Mouse (Mus musculus) neural tube, embryonic 10.5 days (tissue): Measurements from ENCODE around the gene 2010003K11Rik.
A peak's percentile ranks its signal among the peaks of the same experiment; 100 is the strongest.

Experiments used
- DNase-seq: peaks from one replicate; pipeline ENCODE4 v3.0.0-alpha.2; 2017; ENCODE audit warnings: low spot score; ENCODE audit errors: extremely low spot score

Gene 2010003K11Rik

GRCm38 (mm10) chr19:4498062-4498933, at the start of gene 2010003K11Rik:
2010003K11Rik (minus strand) TSS chr19:4498583.
- DNase-seq = no peak

DNA sequence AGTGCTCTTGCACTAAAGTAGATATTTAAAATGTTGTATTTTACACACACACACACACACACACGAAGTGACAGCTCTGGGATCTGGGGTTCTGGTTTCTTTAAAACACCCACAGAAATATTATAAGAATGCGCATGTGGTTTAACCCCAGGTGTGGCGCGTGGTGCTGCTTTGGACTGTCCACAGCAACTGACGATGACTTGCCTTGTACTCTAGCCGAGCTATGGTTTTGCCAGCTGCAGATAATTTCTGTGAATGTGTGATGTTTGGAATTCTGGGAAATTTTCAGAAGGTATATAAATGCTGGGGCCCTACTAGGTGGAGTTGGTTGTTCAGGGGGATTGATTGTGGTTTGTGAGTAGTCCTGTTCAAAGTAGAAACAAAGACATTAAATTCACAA, 49.4 kb upstream of the 2010003K11Rik start:
- DNase-seq = no peak

GRCm38 (mm10) chr19:4545841-4546240, 47.5 kb upstream of the 2010003K11Rik start:
- no peak for DNase-seq

- DNase-seq = no peak
Observed at GRCm38 (mm10) chr19:4545091-4545490, 46.7 kb upstream of the 2010003K11Rik start.

DNA sequence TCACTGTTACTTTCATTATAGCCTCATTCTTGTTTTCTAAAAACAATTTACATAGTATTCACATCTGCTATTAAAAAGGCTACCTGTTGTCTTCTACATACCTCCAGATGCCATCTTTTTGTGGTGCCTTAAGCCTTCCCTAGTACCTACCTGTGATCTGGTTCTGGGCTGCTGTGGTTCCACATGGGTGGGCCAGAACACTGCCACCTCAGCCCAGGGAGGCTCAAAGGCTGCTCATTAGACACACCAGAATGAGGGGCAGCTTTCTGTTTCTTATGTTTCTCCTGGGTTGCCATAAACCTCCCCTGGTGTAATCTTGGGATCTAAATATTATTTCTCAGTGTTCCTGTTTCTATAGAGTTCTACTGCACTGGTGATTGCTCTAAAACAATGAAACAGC, 43.7 kb upstream of the 2010003K11Rik start:
- no peak for DNase-seq

DNA sequence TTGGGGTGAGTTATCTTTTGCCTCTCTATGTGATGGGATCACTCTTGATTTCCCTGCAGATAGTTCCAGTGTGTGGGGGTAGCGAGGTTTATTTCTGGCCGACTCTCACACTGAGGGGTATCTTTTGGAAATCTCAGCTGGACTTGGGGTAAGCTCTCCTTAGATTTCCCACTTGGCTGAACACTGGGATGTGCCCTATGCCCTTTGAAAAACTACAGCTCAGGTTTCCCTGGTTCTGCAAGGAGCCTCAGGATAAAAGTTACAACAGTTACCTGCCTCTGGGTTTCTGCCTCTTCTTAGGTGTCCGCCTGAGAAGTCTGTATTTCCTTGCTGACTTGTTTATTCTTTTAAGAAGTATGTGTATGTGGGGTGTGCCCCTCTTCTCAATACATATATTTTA, 42.6 kb upstream of the 2010003K11Rik start:
- no peak for DNase-seq

GRCm38 (mm10) chr19:4540263-4540662, 41.9 kb upstream of the 2010003K11Rik start:
- no peak for DNase-seq

DNA sequence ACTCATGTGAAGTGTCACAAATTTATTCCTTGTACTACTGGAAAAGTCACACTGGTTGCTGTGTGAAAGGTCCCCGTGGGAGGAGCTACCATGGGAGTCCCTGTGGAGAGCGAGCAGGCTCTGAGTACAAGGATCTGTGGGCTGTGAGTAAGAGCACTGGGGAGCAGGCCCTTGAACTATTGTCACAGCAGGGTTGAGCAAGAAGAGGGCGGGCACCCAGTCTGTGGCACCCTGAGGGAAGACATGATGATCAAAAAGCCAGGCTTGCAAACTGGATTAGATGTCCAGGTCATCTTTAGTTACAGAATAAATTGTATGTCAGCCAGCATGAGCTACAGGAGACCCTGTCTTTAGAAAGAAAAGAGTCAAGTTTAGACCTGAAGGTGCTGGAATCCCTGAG, 38.2 kb upstream of the 2010003K11Rik start:
- no peak for DNase-seq

- DNase-seq = no peak
Observed at GRCm38 (mm10) chr19:4535922-4536321, 37.5 kb upstream of the 2010003K11Rik start.

DNA sequence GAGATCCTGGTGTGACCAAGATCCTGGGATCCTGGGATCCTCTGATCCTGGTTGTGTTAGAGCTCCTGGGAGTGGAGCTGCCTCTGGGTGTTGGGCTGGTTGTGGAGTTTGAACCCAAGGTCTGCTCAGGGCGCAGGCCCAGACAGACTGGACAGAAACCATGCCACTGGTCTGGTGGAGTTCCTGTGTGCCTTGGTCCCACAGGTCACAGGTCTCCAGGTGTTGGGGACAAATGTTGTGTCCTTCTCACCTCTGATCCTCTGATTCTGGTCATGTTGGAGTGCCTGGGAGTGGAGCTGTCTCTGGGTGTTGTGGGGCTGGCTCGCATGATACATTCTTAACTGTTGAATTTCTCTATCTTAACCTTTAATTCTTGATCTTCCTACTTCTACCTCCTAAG, 36.3 kb upstream of the 2010003K11Rik start:
- DNase-seq = no peak

- DNase-seq = no peak
Observed at GRCm38 (mm10) chr19:4521426-4522050, 23.2 kb upstream of the 2010003K11Rik start.

DNA sequence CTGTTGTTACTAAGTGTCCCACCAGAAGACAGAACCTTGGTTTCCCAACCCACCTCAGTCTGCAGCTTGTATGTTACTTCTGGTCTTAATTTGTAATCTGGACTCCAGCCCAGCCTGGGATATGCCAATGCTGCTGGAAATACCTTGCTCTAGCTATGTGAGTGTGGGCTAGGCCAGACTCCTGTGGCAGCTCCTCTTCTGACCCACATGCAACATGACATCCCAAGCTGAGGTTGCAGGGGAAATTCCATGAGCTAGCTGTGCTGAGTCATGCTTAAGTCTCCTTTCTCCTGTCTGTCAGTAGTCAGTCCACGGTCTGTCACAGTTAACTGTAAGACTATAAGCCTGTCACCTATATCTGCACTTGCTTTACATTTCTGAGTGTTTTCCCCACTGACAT, 19.1 kb upstream of the 2010003K11Rik start:
- no peak for DNase-seq

- no peak for DNase-seq
Observed at GRCm38 (mm10) chr19:4516288-4516687, 17.9 kb upstream of the 2010003K11Rik start.

GRCm38 (mm10) chr19:4515746-4516145, 17.4 kb upstream of the 2010003K11Rik start:
- DNase-seq = no peak

DNA sequence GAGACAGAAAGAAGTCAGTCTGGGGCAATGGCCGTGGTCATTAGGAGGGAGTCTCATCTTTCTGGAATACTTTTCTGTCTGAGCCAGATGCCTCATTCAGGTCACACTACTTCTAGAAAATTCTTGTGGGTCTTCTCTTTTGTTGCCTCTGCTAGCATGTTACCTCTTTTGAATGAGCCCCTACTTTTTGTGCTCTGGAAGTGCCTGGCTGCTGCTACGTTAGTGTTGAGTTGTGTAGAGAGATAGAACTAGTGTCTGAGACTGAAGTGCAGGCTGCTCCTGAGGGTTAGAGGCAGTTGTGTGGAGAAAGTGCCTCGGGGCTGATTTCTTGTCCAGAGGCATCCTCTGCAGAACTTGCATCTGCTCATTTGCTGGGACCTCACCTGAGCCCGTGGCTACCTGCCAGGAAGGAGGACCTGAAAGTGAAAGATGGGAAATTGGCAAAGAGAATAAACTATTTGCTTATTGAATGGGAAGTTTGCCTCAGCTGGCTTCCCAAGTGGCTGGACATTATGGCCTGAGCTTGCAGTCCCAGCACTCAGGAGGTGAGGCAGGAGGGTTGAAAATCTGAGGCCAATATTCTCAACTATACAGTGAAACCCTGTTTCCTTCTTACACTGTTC, 15.0 kb upstream of the 2010003K11Rik start:
- no peak for DNase-seq

- DNase-seq = no peak
Observed at GRCm38 (mm10) chr19:4511116-4511841, 12.9 kb upstream of the 2010003K11Rik start.

DNA sequence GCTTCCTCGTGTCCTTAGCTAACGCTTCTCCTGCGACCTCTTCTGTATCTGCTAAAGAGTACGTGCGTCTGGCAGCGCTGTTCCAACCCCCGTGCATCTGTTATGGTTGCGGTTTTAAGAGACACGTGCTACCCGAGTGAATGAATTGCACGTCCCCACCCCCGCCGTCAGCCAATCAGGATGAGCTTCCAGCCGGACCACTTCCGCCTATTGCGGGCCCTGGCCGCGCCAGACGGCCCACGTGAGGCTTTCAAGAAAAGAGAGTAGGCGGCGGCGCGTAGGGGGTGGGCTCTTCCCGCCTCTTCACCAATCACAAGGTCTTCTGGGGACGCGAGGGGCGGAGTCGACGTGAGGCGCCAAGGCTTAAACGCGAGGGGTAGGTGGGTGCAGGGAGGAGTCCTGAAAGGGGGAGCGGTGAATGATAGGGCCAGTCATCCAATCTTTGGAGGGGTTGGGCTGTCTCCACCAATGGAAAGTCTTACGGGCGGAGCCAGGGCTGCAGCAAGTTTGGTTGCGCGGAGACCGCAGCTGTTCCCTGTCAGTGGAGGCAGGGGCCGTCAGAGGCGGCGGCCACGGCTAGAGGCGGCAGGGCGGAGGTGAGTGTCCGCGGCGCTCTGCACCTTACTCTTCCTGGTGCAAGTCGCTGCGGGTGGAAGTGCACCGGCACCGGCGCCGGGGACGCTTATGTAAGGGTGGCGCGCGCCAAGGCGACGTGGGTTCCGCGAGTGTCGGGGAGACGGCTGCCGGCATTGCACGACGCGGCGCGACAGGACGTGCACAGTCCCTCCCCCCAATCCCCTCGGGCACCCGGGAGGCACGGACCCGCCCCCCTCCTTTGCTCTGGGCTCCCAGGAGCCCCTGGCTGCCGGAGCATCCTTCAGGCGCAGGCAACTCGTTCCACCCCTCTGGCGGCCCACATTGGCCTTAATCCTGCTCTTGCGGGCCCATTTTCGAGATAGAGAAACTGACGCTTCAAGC, 11.9 kb upstream of the 2010003K11Rik start, which contains the start of gene Pcx:
TSS of gene Pcx (plus strand) at position 487 of the 978 bp plus-strand sequence.
- DNase-seq = peak; percentile 97

DNA sequence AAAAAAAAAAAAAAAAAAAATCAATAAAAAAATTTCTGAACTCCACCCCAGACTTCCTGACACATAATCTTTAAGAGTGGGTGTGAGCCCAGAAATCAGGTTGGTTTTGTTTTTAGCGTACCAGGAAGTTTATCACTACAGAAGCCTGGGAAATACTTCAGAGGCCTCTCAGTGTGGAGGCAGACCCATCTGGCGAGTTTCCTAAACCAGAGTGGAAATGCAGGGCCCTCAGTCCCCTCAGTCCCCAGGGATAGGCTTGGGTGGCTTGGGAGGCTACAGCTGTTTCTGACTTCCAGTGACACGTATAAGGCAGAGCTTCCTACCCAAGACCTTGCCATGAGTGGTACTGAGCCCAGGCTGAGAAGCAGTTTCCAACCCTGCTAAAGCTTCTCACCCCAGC, 9.4 kb upstream of the 2010003K11Rik start:
- DNase-seq = no peak

DNA sequence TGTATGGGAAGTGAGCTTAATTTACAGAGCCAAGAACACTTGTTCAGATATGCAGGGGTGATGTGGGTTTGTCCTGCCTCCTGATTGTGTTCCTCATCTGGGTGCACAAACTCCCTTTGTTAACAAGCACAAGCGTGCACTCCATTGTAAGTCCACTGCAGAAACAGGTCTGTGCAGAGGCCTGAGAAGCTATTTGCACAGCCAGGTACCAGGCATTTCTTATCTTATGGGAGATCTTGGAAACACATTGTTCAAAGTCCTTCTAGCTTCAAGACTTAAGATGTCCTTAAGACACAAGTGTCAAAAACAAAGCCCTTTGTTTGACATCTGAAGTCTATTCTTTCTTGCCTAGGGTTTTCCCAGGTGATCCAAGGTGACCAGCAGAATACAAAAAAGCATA, 6.4 kb upstream of the 2010003K11Rik start:
- DNase-seq = no peak

DNA sequence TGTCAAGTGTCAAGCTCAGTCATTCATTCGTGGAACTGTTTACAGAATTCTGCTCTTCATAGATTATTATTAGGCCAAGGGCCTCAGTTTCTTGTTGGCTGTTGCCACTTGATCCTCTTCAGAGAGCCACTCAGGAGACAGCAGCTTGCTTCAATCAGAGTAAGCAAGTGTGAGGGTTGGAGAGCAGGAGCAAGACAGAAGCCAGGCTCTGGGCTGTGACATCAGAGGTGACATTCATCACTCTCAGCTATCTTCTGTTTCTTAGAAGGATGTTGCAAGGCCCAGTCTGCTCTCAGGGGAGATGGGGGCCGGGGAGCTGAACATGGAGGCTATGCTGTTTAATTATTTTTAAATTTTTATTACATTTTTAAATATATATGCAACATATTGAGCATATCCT, 4.3 kb upstream of the 2010003K11Rik start:
- DNase-seq = no peak
